Mouse (Mus musculus): ENCODE measurements at regions not wholly inside any gene's neighbourhood (a gene's known extent, or its start where the extent isn't known, plus 50 kb on each side); places are given as distances from the start of the nearest gene placed in this dataset.

- TF ChIP-seq CTCF (IDR thresholded peaks at IDR 0.05; ENCODE audit: insufficient read depth, low read depth, low read length) (no peak), POLR2A (IDR thresholded peaks at IDR 0.05; ENCODE audit: insufficient read depth, low read depth, low read length) (no peak)
These were observed 57.4 kb upstream of the Mef2a start for GRCm38 (mm10) chr7:67430041-67430440.
